Mouse (Mus musculus) urinary bladder, postnatal 14 days (tissue): ENCODE results near the gene Slco3a1.

ENCODE experiments used
- DNase-seq: peaks from one replicate; pipeline ENCODE4 v3.0.0; 2021; ENCODE audit warnings: low spot score

Gene Slco3a1

DNA sequence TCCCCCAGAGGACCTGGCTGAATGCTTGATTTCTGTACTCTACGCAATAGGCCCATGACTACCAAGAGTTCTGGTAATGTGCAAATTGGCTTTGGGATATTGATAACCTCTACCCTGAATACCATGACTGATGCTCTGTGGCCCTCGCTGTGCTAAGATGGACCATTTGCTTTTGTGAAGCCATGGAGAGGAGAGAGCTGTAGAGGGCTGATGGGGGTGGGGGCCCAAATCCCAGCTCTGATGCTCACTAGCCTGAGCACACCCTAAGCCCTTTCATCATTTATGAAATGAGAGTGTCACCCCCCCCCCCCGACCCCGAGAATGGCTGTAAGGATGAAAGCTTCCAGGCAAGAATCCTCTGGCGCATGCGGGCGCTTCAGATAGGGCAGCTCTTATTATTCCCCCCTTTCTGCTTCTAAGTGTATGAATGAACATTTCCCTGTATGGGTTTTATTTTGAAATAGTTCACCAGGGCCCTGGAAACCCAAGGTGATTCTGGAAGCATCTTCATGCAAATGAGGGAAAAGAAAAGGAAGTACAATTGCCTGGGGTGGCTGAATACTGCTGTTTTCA lies 206.2 kb downstream of the Slco3a1 start:
- DNase-seq, result no peak

DNA sequence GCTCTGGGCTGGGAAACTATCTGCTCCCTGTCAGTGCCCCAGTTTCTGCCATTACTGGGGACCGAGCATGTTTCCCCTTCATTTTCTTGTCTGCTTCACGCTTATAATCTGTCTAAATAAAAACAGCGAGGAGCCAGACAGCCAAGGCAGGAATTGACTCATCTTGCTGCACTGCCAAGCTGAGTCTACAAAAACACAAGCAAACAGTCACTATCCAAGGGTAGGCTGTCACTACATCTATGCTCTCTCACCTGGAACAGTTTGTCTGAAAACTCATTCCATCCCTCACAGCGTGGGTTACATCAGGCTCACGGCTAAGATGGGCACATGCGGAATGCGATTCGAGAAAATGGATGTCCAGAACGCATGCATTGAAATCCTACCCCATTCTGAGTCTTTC lies 207.6 kb downstream of the Slco3a1 start:
- DNase-seq, result no peak

DNA sequence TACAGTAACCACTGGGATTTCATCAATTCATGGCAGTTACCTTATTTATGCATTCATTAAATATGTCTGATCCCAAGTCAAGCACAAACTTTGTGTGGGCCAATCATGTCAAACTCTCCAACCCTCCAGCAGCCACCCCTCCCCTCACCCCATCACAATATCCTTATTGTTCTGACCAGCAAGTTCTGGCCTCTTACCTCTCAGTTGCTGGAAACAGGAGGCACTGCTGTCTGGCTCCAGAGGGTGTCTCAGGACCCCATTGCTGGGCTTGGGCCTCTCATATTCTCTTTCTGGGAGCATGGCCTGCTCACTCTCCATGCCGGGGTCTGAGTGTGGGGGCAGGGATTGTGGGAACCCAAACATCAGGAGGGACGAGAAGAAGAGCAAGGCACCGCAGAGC lies 208.1 kb downstream of the Slco3a1 start:
- no peak for DNase-seq

- DNase-seq, result no peak
Measured at GRCm38 (mm10) chr7:74341149-74341805, 213.3 kb downstream of the Slco3a1 start.

GRCm38 (mm10) chr7:74340419-74340954 lies 214.1 kb downstream of the Slco3a1 start:
- no peak for DNase-seq

DNA sequence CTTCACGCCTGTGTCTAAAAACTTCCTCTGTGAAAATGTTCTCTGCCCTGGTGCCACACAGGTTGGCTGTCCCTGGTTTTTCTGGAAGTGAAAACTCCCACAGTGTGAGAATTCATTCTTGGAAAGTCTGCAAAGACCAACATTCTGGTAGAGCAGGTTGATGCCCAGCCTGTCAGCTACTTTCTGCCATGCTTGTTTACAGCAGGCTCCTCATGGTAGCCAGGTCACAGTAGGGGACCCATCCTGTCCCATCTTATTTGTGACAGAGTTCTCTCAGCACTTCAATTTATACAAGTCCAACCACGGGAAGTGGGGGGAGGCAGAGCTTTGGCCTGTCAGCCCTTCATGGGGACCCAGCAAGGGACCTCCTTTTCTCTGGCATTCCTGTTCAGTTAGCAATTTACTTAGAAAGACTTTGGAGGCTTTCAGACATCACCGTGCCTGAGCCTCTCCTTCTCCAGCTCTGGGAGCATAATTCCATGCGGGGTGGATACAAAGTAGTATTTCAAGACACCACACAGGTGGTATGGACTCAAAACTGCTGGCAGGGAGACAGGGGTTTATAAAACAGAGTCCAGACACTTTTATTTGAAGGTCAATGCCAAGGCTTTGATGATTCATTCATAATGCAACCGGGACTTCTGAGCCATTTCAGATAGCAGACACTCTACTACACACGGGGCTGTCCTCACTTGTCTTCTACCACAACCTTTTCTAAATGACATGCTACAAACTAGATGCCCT lies 216.7 kb downstream of the Slco3a1 start:
- DNase-seq, result no peak

DNA sequence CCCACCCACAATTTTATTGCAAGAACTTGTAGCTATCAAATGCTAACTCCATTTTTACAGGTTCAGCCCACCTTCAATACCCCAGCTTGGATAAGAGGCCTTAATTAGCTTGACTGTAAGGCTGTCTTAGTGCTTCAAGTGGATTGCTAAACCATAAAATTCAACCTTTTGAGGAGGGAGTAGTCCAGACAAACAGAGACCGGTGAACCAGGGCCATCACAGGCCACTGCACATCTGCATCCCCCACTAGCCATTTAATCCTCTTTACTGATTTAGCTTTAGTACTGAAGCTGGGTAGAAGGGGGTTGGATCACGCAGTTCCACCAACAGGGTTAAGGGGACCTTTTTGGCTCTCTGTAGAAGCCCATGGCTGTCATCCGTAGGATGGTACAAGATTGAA lies 222.3 kb downstream of the Slco3a1 start:
- DNase-seq, result no peak

DNA sequence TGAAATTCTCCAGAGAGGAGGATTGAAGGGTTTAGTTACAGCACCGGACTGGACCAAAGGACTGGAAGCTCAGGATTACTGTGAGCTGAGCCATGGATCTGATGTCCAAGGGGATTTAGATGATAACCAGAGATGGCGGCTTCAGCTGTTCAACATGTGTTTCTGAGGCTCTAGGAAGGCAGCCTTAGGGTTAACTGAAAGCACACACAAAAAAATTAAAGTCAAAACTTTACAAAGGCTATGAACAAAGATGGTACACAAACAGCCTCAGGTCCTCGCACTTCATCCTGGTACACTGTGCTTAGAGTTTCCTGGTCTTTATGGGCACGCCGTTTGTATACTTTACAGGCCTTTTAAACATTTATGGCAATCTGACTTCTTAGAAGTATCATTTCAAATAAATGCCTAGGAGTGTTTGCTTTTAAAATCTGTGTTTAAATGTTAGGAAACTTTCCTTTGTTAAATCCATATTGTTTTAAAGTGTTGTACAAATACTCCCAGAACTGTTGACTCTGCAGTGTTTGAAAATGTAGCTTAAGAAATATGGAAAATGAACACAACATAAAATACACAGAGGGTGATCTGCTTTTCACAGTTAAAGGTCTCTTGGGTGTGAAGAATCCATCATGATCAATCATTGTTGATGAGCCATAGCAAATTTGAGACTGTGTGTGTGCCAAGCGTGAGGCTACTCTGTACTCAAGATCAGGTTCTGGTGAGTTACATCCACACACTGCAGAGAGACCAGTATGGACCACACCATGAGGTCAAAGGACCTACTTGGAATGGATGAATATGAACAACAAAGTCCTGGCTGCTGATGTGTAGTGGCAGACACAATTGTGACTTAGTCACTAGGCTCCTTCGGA lies 223.5 kb downstream of the Slco3a1 start:
- DNase-seq, result no peak

DNA sequence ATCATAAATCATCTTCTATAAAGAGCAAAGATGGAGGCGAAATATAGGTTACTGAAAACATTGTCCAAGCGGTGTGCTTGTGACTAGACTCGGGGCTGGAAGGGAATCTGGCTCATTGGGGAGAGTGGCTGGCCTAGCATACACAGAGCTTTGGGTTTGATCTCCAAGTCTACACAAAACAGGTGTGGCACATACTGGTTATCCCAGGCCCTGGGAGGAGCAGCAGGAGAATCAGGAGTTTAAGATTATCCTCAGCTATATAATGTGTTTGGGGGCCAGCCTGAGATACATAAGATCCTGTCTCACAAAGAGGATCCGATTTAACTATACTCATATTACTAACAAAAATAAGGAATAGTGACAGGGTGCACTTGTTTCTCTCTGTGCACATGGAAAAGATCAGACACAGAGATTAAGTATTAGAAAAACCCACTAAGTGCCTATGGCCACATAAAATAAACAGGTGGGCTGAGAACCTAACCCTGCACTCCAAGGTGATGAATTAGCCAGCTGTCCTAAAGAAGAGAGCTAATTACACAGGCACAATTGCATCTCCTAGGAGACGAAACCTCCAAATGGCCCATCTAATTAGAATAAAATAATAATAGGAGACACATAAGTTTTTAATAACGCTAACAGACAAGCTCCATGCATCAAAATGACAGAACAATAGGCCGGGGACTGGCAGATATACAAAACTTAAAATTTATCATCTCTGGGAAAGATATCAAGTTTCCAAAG lies 224.3 kb downstream of the Slco3a1 start:
- DNase-seq, result no peak

DNA sequence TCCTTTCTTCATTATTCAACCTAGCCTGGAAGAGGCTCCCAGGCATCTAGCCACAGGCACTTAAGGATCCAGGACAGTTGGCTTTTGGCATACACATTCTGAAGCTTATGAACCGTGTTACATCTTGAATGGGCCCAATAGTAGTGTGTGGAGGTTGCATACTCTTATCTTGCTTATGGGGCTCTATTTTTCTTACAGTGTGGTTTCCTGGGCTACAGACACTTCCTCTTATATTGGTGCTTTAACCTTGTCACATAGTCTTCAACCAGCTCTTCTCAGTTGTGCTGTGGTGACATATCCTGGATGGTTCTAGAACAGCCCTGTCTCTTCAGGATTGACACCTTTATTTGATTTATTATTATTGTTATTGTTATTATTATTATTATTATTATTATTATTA lies 225.6 kb downstream of the Slco3a1 start:
- DNase-seq, result no peak

DNA sequence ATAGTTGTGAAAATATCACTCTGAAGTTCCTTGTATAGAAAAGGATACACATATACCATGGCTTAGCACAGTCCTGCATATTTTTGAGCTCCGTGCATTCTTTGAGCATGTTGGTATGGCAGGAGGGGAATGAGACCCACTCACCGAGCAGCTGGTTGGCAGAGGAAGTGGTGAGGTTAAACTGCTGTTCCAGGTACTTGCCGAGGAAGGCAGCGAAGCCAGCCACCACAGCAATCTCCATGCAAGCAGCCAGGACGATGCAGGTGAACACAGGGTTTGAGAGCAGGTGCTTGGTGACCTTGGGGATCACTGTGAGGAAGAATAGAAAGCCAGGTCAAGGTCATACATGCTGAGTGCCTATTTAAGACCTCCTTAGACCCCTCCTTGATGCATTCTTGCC lies 226.9 kb downstream of the Slco3a1 start:
- no peak for DNase-seq

DNA sequence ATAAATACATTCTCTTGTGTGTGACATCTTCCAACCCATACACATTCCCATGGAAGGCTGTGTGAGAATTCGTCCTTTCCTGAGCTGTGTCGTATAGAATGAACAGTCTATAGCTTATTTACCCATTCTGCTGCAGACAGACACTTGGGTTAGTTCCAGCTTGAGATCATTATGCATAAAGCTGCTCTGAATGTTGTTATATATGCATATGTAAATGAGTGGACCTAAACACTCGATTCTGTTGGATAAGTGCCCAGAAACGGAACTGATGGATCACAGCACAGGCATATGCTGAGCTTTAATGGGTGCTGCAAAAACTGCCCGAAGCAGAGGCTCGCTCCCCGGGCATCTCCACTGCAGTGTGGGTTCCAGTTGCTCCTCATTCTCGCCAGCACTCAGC lies 229.5 kb downstream of the Slco3a1 start:
- DNase-seq, result no peak

- no peak for DNase-seq
Measured at GRCm38 (mm10) chr7:74323683-74324082, 230.9 kb downstream of the Slco3a1 start.

GRCm38 (mm10) chr7:74323194-74323593 lies 231.4 kb downstream of the Slco3a1 start:
- no peak for DNase-seq

DNA sequence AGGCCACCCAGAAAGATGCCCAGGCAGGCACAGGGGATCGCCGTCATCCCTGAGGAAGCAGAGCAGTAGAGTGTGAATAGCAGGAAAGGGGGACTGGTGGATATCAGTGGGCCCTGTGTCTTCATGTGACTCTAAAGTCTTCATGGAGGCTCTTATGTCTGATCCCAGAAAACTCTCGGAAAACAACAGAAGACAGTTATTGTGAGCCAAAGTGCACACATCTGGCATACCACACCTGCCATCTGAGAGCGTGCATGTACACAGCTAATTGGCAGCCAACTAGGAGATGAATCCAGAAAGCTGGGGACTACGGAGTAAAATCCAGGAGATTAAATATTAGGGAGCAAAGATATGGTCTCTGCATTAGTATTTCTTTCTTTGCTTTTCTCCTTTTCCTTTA lies 233.9 kb downstream of the Slco3a1 start:
- no peak for DNase-seq

DNA sequence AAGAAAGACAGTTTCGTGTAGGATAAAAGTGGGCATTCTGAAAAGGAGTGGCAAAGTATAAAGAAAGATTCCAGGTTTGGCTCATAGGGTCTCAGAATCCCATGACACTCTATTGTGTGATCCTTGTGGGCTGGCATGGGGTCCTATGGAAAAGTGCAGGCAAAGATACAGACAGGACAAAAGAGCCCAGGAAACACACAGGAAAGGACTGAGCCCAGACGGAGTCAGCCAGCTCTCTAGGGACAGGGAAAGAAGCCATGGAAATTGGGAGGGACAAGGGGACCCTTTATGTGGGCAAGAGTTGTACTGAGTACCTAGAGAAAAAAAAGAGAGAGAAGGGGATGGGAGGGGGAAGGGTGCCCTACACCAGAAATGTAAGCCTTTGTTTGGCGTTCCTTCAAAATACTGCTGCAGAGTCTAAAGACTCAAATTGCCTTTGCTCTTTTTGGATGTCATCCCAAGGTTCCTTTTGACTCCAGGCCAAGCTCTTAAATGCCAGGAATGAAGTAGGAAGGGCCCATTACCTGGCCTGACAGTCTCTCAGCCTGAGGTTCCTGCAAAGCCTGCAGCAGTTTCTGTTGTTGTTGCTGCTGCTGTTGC lies 238.6 kb downstream of the Slco3a1 start:
- peak; percentile 40 for DNase-seq

GRCm38 (mm10) chr7:74314276-74314675 lies 240.3 kb downstream of the Slco3a1 start:
- DNase-seq, result no peak

- no peak for DNase-seq
Measured at GRCm38 (mm10) chr7:74313279-74314105, 241.1 kb downstream of the Slco3a1 start.

DNA sequence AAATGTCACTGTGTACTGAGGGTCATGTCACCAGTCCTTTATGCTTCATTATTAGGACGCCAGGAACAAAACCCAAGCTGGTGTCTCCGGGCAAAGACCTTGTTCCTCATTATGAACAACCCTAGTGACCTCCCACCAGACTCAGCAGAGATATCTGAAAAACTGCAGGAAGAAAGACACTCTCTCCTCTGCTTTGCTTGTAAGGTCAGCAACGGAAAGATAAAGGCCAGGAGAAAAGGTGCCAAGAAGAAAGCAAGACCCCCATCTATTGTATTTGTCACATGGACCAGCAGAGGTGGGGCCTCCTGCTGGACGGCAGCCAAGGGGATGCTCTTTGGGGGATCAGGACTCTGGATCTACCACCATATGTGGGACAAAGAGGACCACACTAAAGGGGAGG lies 243.0 kb downstream of the Slco3a1 start:
- DNase-seq, result no peak

GRCm38 (mm10) chr7:74303611-74304300 lies 250.8 kb downstream of the Slco3a1 start:
- no peak for DNase-seq
